Mouse (Mus musculus) left cerebral cortex, adult 9 months (tissue): ENCODE data around the gene Rbbp4.
"Not testable (repeated sequence)": the region's sequence is repeated elsewhere in the genome, so short reads cannot be mapped to it uniquely, and the experiment has no call there.

Source experiments
- DNase-seq, 2 experiments: peaks; one replicate each; pipeline ENCODE4 v3.0.0; 2022; ENCODE audit warnings: low spot score in 2 of 2

Gene Rbbp4

GRCm38 (mm10) chr4:129335216-129336074, at the start of gene Rbbp4, which contains the start of gene Zbtb8os:
Gene Rbbp4 (minus strand): TSS chr4:129335370.
Gene Zbtb8os (plus strand): TSS chr4:129335695.
- DNase-seq, result peak; percentile 95 to 96

DNA sequence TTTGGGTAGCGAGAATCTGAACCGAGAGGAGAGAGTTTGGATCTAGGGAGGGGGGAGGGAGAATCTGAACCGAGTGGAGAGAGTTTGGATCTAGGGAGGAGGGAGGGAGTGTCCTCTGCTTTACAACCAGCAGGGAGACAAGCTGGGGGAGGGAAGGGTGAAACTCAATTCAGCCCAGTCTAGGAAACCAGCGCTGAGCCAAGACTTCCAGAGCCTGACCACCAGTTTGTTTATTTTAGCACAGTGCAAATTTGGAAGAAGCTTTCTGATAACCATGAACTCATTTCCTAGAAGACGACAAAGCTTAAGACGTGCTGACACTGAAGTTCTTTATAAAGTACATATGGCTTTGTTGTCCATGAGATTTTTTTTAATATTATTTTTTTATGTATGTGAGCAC, 49.3 kb upstream of the Rbbp4 start:
- DNase-seq, result no peak

- DNase-seq, result no peak
These were observed 48.4 kb upstream of the Rbbp4 start for GRCm38 (mm10) chr4:129383586-129383985.

DNA sequence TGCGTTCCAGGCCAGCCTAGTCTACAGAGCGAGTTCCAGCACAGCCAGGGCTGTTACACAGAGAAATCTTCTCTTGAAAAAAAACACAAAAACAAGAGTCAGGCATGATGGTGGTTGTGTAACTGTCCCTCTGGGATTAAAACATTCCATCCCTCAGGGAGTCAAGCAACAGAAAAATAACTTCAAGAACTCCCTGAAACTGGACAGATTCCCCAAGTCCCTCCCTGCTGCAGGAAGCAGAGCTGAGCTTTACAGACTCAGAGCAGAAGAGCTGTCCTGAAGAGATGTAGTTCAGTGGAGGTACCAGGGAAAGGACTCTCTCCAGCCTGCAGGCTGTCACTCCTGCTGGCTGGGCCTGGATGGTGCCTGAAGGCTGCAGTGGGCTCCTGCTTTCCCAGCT, 47.3 kb upstream of the Rbbp4 start:
- DNase-seq, result no peak

- no peak for DNase-seq
These were observed 46.9 kb upstream of the Rbbp4 start for GRCm38 (mm10) chr4:129382029-129382428.

GRCm38 (mm10) chr4:129381148-129381547, 46.0 kb upstream of the Rbbp4 start:
- DNase-seq, result no peak

DNA sequence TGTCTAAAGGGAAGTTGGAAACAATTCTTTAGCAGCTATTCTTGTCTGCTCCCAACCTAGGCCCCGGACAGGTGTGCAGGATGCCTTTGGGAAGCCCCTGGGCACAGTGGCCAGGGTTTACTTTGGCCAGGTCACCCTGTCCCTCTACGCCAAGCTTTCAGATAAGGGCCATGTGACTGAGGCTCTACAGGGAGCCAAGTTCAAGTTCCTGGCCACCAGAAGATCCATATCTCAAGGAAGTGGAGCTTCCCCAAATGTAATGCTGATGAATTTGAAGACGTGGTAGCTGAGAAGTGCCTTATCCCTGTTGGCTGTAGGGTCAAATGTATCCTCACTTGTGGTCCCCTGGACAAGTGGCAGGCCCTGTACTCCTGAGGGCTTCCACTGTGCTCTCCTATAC, 44.6 kb upstream of the Rbbp4 start:
- DNase-seq, result no peak

- DNase-seq, result peak in 1 of 2 experiments; percentile 19
These were observed 42.6 kb upstream of the Rbbp4 start, which contains the start of gene Zbtb8a for GRCm38 (mm10) chr4:129377601-129378390. Gene Zbtb8a (minus strand): TSS chr4:129378116.

GRCm38 (mm10) chr4:129376961-129377545, 41.9 kb upstream of the Rbbp4 start:
- DNase-seq, result peak in 1 of 2 experiments; percentile 17

DNA sequence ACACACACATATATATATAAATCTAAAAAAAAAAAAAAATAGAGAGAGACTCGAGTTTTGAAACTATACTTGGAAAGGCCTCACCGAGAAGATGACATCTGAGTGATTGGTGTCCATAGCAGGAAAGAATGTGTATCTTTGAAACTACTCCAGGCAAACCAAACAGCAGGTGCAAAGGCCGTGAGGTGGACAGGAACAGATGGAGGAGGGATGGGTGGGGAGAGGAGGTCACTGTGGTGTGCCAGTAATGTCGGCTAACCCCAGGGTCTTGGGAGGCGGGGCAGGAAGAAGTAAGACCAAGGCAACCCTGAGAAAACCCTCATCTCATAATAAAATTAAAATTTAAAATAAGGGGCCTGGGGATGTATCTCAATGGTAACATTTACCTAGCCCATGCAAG, 40.7 kb upstream of the Rbbp4 start:
- no peak for DNase-seq

GRCm38 (mm10) chr4:129375000-129375399, 39.8 kb upstream of the Rbbp4 start:
- no peak for DNase-seq

DNA sequence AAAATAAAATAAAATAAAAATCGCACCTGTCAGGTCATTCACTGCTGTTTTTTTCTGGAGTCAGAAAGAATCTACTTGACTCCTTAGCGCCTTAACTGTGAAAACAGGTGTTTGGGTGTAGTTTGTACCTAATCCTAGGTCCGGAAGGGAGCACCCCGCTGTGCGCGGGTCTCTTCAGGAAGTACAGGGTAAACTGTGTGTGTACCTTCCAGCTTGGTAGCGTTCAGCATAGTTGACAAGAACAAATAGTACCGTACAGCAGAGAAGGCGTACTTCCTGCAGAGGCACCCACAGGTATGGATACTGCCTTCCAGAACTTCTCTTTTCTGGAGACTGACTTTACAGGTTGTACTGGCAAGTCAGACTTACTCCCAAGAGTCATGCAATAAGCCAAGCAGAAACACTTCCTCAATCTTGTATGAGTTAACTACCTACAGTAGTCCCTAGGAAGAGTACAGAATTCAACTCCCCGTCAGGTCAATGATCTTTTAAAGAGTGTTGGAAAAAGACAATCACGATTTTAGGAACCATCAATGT, 39.1 kb upstream of the Rbbp4 start:
- DNase-seq, result no peak

DNA sequence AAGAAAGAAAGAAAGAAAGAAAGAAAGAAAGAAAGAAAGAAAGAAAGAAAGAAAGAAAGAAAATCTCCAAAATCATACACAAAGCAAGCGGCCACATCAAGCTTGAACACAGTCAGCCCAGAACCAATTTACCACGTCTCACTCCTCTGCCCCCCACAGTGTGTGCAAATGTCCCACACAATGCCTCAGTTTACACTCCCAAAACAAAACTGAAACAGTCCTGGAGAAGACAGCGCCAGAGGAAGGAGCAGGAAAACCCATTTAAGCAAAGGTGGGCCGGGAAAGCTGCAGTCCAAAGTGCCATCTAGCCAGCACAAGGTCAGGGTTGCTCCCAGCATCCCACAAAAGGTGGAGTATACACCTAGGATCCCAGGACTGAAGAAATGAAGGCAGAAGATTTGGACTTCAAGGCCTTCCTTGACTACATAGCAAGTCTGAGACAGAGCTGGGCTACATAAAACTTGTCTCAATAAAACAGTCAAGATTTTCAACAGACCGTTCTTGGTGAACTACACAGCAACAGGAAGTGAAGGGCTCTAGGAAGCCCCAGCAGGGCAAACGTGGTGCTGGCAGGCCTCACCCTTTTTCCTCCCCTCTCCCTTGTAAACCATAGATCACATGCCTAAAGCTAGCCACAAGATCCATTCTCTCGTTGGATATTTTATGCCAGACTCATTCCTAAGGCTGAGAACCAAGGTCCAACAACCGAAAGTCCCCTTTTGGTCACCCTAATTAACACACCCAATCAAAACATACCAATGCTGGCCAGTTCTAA, 38.2 kb upstream of the Rbbp4 start:
- DNase-seq, result no peak

GRCm38 (mm10) chr4:129371391-129371790, 36.2 kb upstream of the Rbbp4 start:
- no peak for DNase-seq

GRCm38 (mm10) chr4:129365224-129365623, 30.1 kb upstream of the Rbbp4 start:
- no peak for DNase-seq

DNA sequence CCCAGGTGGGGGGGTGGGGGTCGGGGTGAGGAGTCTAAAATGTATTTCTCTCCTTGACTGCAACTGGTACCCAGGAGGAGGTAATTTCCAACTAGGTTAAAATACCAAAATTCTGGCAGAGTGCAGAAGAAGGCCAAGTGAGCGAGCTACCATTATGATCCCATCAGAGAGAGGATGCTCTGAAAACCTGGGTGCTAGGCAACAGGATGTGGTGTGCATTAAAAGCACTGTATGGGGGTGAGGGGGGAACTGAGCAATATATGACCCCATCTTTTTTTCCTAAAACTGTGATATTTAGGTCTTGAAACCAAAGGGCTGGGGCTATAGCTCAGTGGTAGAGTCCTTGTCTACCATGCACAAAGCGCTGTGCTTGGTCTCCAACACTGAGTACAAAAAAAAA, 29.2 kb upstream of the Rbbp4 start:
- DNase-seq, result no peak

- no peak for DNase-seq
These were observed 28.3 kb upstream of the Rbbp4 start for GRCm38 (mm10) chr4:129363463-129363862.

DNA sequence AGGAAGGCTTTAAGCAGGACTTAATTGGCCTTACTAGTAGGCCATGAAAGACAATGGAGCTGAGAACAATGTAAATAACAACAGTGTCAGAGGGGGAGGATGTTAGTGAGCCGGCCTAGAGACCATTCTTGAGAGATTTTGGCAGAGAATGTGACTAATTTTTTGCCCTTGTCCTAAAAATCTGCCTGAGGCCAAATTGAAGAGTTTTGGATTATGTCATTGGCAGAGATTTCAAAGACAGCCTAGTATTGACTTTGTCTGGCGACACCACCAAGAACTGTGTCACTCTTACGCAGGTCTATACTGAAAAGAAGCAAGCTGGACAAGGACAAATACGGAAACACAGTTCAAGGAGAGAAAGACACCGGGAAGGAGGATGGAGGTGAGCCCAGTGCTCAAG, 27.6 kb upstream of the Rbbp4 start:
- DNase-seq, result no peak

- not testable (repeated sequence) for DNase-seq
These were observed 27.1 kb upstream of the Rbbp4 start for GRCm38 (mm10) chr4:129362238-129362637.

- DNase-seq, result no peak
These were observed 22.5 kb upstream of the Rbbp4 start for GRCm38 (mm10) chr4:129357613-129358163.

DNA sequence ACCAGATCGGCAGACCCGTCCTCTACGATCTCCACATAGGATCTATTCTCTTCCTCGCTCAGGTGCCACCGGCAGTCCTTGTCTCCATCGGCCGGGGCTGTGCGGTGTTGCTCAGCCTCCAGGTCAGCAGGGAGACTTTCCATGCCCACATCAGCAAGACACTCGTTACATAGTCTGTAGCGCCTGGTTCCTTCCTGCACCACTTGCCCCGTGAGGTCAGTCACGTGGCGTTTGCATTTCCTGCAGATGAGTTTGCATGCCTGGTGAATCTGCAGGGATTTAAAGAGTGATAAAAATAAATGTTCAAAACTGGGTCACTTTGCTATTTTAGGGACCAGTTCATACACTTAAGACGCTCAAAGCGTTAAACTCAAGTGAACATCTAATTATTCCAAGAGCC, 19.1 kb upstream of the Rbbp4 start:
- DNase-seq, result no peak
